Mouse (Mus musculus) macrophage (primary cell): ENCODE measurements around the gene Akap12. TPM values are rescaled to one million over a fixed set of nuclear protein-coding genes. Genes with fewer than 3 reads are reported as not detected.

Experiments used
- H3K27ac ChIP-seq: fragments of 350-480 bp; formaldehyde crosslinking; 2 replicates; pipeline ENCODE4 v1.9.0; 2021
- H3K36me3 ChIP-seq: fragments of 350-480 bp; formaldehyde crosslinking; 2 replicates; pipeline ENCODE4 v1.9.0; 2021; ENCODE audit errors: inconsistent target
- H3K4me3 ChIP-seq: fragments of 350-480 bp; formaldehyde crosslinking; 2 replicates; pipeline ENCODE4 v1.9.0; 2021; ENCODE audit errors: inconsistent target
- H3K79me2 ChIP-seq: fragments of 350-480 bp; formaldehyde crosslinking; 2 replicates; pipeline ENCODE4 v1.9.0; 2021; ENCODE audit errors: inconsistent target
- WGBS: methylation state at CpG from one replicate; pipeline ENCODE4 v1.1.7; 2026; ENCODE audit warnings: inconsistent platforms; ENCODE audit not compliant: missing documents; 5-methylcytosine and 5-hydroxymethylcytosine counted together
- polyA plus RNA-seq: library from polyadenylated mRNA; stranded (reverse); fragments of 250-400 nt; gene quantifications from 3 replicates; pipeline ENCODE4 v1.2.4, GENCODE M21; 2018; ENCODE audit warnings: inconsistent platforms

Gene Akap12
- polyA plus RNA-seq, 1 experiment from 2014 or later, result 0.20 TPM

- Histone ChIP-seq H3K36me3 (no peaks in the 10 kb centered on the region), H3K79me2 (no peaks in the 10 kb centered on the region), H3K4me3 (no peak overlapping the region), H3K27ac (no peak overlapping the region)
- 81% methylated on average over 11 of the region's 13 CpGs for WGBS
Observed at GRCm38 (mm10) chr10:4265641-4266040, 539 bp upstream of the Akap12 start.

GRCm38 (mm10) chr10:4266931-4267310 lies 741 bp downstream of the Akap12 start:
- H3K36me3 ChIP-seq, result no peaks in the 10 kb centered on the region
- no peaks in the 10 kb centered on the region for H3K79me2 ChIP-seq
- no peak overlapping the region for H3K4me3 ChIP-seq
- 27% methylated on average over 11 of the region's 11 CpGs for WGBS
- H3K27ac ChIP-seq, result no peak overlapping the region

DNA sequence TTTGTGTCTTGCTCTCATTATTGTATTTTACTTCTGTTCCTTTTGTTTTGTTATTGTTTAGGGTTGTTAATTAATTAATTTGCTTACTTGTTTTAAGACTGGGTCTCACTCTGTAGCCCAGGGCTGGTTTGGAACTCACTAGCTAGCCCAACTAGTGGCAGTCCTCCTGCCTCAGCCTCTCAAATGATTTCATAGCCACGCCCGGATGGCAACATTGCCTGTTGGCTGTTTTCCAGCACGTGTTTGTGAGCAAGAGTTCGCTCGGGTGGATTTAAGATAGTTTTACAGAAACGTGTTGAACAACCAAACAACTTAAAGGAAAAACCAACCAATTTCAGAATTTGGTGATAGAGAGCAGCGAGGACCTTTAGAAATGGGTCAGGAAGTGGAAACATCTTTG lies 1.3 kb downstream of the Akap12 start:
- no peaks in the 10 kb centered on the region for H3K79me2 ChIP-seq
- H3K27ac ChIP-seq, result no peak overlapping the region
- no peak overlapping the region for H3K4me3 ChIP-seq
- H3K36me3 ChIP-seq, result no peaks in the 10 kb centered on the region
- 90% methylated on average over 7 of the region's 7 CpGs for WGBS

- Histone ChIP-seq H3K27ac (no peak overlapping the region), H3K36me3 (no peaks in the 10 kb centered on the region)
- 96% methylated on average over 7 of the region's 7 CpGs for WGBS
Observed at GRCm38 (mm10) chr10:4268140-4268539, 2.0 kb downstream of the Akap12 start.

GRCm38 (mm10) chr10:4275572-4275971 lies 9.4 kb downstream of the Akap12 start:
- no peaks in the 10 kb centered on the region for H3K79me2 ChIP-seq
- 91% methylated on average over 10 of the region's 10 CpGs for WGBS
- no peaks in the 10 kb centered on the region for H3K36me3 ChIP-seq
- H3K27ac ChIP-seq, result no peak overlapping the region
- H3K4me3 ChIP-seq, result no peak overlapping the region

More at GRCm38 (mm10) chr10:4268140-4268539, 2.0 kb downstream of the Akap12 start:
- Histone ChIP-seq H3K4me3 (no peak overlapping the region), H3K79me2 (no peaks in the 10 kb centered on the region)

GRCm38 (mm10) chr10:4276081-4276480 lies 9.9 kb downstream of the Akap12 start:
- WGBS, result 93% methylated on average over 13 of the region's 13 CpGs
- Histone ChIP-seq H3K27ac (no peak overlapping the region), H3K36me3 (no peaks in the 10 kb centered on the region), H3K79me2 (no peaks in the 10 kb centered on the region), H3K4me3 (no peak overlapping the region)

DNA sequence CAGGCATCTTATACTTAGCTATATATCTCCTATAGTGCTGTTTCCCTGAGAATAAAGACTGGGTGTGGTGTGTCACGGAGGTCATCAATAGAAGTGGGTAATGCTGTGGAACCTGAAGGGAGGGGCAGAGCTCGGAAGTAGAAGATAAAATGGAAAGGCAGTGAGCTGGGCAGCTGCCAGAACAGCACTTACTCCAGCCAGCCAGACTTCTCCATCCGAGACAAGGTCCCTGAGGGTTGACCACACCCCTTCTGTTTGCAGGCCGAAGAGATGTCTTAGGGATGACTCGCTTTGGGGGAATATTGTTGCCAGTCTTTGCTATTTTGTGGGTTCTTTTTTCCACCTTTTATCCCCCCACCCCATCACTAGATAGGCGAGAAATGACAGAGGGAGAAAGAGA lies 11.9 kb downstream of the Akap12 start:
- 57% methylated on average over 5 of the region's 6 CpGs for WGBS
- Histone ChIP-seq H3K27ac (no peak overlapping the region), H3K4me3 (no peak overlapping the region), H3K79me2 (no peaks in the 10 kb centered on the region), H3K36me3 (no peaks in the 10 kb centered on the region)

- H3K79me2 ChIP-seq, result no peaks in the 10 kb centered on the region
- no peak overlapping the region for H3K4me3 ChIP-seq
- H3K36me3 ChIP-seq, result no peaks in the 10 kb centered on the region
- H3K27ac ChIP-seq, result no peak overlapping the region
- WGBS, result 87% methylated on average over 4 of the region's 4 CpGs
Observed at GRCm38 (mm10) chr10:4282395-4282794, 16.2 kb downstream of the Akap12 start.

- no peak overlapping the region for H3K4me3 ChIP-seq
- no peaks in the 10 kb centered on the region for H3K79me2 ChIP-seq
- no peak overlapping the region for H3K27ac ChIP-seq
- H3K36me3 ChIP-seq, result no peaks in the 10 kb centered on the region
- 82% methylated on average over 1 of the region's 1 CpGs for WGBS
Observed at GRCm38 (mm10) chr10:4284781-4285180, 18.6 kb downstream of the Akap12 start.

DNA sequence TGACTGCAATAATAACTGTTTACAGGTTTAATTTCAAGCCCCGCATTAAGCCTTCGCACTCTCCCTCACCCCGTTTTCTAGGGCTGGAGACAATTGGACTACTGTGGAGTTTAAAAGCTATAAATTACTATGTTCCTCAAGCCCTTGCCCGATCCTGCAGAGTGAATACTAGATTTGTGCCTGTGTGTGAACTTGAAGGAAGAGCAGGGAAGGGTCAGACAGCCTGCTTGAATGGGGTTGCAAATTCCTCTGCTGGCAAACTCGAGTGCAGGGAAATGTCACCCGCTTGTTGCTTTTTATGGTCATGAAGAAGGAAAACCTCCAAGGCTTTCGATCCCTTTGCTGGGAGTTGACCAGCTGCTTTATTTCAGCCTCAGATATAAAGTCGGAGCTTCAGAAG lies 19.6 kb downstream of the Akap12 start:
- 88% methylated on average over 8 of the region's 8 CpGs for WGBS
- no peaks in the 10 kb centered on the region for H3K36me3 ChIP-seq
- no peak overlapping the region for H3K4me3 ChIP-seq
- H3K27ac ChIP-seq, result no peak overlapping the region
- H3K79me2 ChIP-seq, result no peaks in the 10 kb centered on the region

- 87% methylated on average over 5 of the region's 5 CpGs for WGBS
- Histone ChIP-seq H3K4me3 (no peak overlapping the region), H3K79me2 (no peaks in the 10 kb centered on the region), H3K36me3 (no peaks in the 10 kb centered on the region), H3K27ac (no peak overlapping the region)
Observed at GRCm38 (mm10) chr10:4289171-4289570, 23.0 kb downstream of the Akap12 start.

DNA sequence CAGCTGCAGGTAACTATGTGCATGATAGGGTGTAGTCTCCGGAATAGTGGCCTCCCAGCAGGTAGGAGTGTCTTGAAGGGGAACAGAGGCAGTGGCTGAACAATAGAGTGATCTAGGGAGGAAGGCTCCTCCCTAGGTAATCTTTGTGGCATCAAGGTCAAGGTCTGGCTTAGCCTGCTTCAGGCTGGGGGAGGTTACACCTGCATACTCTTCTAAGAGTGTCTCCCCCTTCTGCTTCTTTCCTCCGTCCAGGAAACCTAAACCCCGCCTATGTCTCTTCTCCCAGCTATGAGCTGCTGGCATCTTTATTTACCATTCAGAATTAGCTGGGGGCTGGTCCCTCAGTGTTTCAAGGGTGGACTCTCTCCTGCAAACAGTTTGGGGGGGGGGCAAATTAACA lies 23.5 kb downstream of the Akap12 start:
- no peak overlapping the region for H3K27ac ChIP-seq
- no peaks in the 10 kb centered on the region for H3K36me3 ChIP-seq
- 86% methylated on average over 3 of the region's 3 CpGs for WGBS
- no peak overlapping the region for H3K4me3 ChIP-seq
- no peaks in the 10 kb centered on the region for H3K79me2 ChIP-seq

DNA sequence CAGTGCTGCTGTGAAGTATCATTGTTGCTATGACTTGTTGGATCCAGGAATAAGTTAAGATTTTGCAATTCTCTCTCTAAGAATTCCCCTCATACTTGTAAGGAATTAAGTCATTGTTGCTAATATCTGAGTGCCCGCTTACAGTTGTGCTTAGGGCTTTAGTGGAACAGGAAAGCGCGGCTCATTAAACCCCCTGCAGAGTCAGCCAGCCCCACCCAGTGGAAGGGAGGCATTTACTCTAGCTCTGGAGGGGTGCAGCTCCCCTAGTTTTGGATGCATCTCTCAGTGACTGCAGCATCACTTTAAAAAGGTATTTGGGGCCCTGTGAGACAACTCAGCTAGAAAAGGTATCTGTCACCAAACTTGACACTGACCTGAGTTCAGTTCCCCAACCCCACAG lies 24.0 kb downstream of the Akap12 start:
- Histone ChIP-seq H3K4me3 (no peak overlapping the region), H3K36me3 (no peaks in the 10 kb centered on the region), H3K79me2 (no peaks in the 10 kb centered on the region), H3K27ac (no peak overlapping the region)
- WGBS, result 93% methylated on average over 3 of the region's 3 CpGs

- WGBS, result 83% methylated on average over 4 of the region's 6 CpGs
- Histone ChIP-seq H3K79me2 (no peaks in the 10 kb centered on the region), H3K4me3 (no peak overlapping the region), H3K27ac (no peak overlapping the region), H3K36me3 (no peaks in the 10 kb centered on the region)
Observed at GRCm38 (mm10) chr10:4290561-4290960, 24.4 kb downstream of the Akap12 start.

DNA sequence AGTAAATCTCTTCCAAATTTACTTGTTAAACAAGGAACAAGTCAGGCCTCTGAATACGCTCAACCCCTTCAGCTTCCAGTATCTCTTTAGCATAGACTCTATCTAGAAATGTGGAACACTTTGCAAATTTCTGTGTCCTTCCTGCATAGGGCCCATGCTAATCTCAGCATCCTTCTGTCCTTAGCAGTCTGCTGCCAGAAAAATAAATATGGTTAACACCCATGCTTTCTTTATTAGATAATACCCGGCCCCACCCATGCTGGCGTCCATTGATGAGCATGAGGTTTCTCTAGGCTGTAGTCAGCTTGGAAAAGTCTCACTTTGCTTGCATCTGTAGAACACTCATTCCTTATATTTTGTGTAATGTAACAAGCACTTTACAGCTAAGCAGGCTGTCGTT lies 27.2 kb downstream of the Akap12 start:
- H3K4me3 ChIP-seq, result no peak overlapping the region
- H3K36me3 ChIP-seq, result no peaks in the 10 kb centered on the region
- no peak overlapping the region for H3K27ac ChIP-seq
- 82% methylated on average over 4 of the region's 4 CpGs for WGBS
- no peaks in the 10 kb centered on the region for H3K79me2 ChIP-seq

GRCm38 (mm10) chr10:4303558-4303957 lies 37.4 kb downstream of the Akap12 start:
- H3K4me3 ChIP-seq, result no peak overlapping the region
- 96% methylated on average over 4 of the region's 5 CpGs for WGBS
- H3K27ac ChIP-seq, result no peak overlapping the region
- no peaks in the 10 kb centered on the region for H3K36me3 ChIP-seq
- no peaks in the 10 kb centered on the region for H3K79me2 ChIP-seq
